Mouse (Mus musculus) adipocyte (in vitro differentiated cells): ENCODE results near the gene Gm6525.

ENCODE experiments used
- DNase-seq: peaks from one replicate; pipeline ENCODE4 v3.0.0-alpha.2; 2016; ENCODE audit warnings: low spot score

Gm6525 gene

GRCm38 (mm10) chr3:84214501-84214900, 40.6 kb downstream of the Gm6525 start:
- peak; percentile 44 for DNase-seq

GRCm38 (mm10) chr3:84215253-84215652, 41.3 kb downstream of the Gm6525 start:
- DNase-seq, result peak; percentile 52

GRCm38 (mm10) chr3:84215743-84216360, 41.9 kb downstream of the Gm6525 start:
- no peak for DNase-seq

GRCm38 (mm10) chr3:84217118-84217960, 43.4 kb downstream of the Gm6525 start:
- DNase-seq, result no peak

GRCm38 (mm10) chr3:84217961-84218351, 44.1 kb downstream of the Gm6525 start:
- no peak for DNase-seq

- DNase-seq, result no peak
Measured at GRCm38 (mm10) chr3:84218498-84218897, 44.6 kb downstream of the Gm6525 start.

- DNase-seq, result no peak
Measured at GRCm38 (mm10) chr3:84219166-84219710, 45.3 kb downstream of the Gm6525 start.

- DNase-seq, result no peak
Measured at GRCm38 (mm10) chr3:84219720-84220273, 45.9 kb downstream of the Gm6525 start.

GRCm38 (mm10) chr3:84220326-84220725, 46.4 kb downstream of the Gm6525 start:
- DNase-seq, result no peak

GRCm38 (mm10) chr3:84220748-84221147, 46.8 kb downstream of the Gm6525 start:
- no peak for DNase-seq
